Mouse (Mus musculus) stomach, embryonic 14.5 days (tissue): ENCODE results near the gene Actl10. TPM values are rescaled to one million over a fixed set of nuclear protein-coding genes. Genes with fewer than 3 reads are reported as not detected.

Experiments used
- ATAC-seq: fragments of 200-750 bp; cut with Nextera tagmentation; 2 replicates; pipeline ENCODE4 v1.8.0; 2017; ENCODE audit warnings: low read depth, moderate TSS enrichment; ENCODE audit not compliant: insufficient number of reproducible peaks, insufficient read depth, low FRiP score
- H3K27ac ChIP-seq: fragments of 300-500 bp; sonication (generic); 2 replicates; pipeline ENCODE4 v1.5.1; 2014; ENCODE audit warnings: mild to moderate bottlenecking, low read length, moderate library complexity, mixed read lengths
- H3K27me3 ChIP-seq: fragments of 300-500 bp; sonication (generic); 2 replicates; pipeline ENCODE4 v1.6.1; 2014; ENCODE audit warnings: low read length, control low read depth, mixed read lengths; ENCODE audit not compliant: control insufficient read depth, insufficient read depth
- H3K36me3 ChIP-seq: fragments of 300-500 bp; sonication (generic); 2 replicates; pipeline ENCODE4 v1.6.1; 2014; ENCODE audit warnings: mild to moderate bottlenecking, control low read depth, low read length, moderate library complexity, mixed read lengths; ENCODE audit not compliant: control insufficient read depth, insufficient read depth
- H3K4me1 ChIP-seq: fragments of 300-500 bp; sonication (generic); 2 replicates; pipeline ENCODE4 v1.6.1; 2014; ENCODE audit warnings: low read length, control low read depth, mixed read lengths; ENCODE audit not compliant: control insufficient read depth, insufficient read depth
- H3K4me2 ChIP-seq: fragments of 300-500 bp; sonication (generic); replicated peaks from 2 replicates; pipeline ENCODE4 v1.6.1; 2014; ENCODE audit warnings: low read depth, low read length, control low read depth
- H3K4me3 ChIP-seq: fragments of 300-500 bp; sonication (generic); 2 replicates; pipeline ENCODE4 v1.5.1; 2014; ENCODE audit warnings: low read depth, low read length, control low read depth
- H3K9ac ChIP-seq: fragments of 300-500 bp; sonication (generic); replicated peaks from 2 replicates; pipeline ENCODE4 v1.6.1; 2014; ENCODE audit warnings: low read depth, mild to moderate bottlenecking, control low read depth, low read length, moderate library complexity, mixed read lengths
- H3K9me3 ChIP-seq: fragments of 300-500 bp; sonication (generic); 2 replicates; pipeline ENCODE4 v1.6.1; 2016; ENCODE audit warnings: low read depth, low read length, control low read depth; ENCODE audit not compliant: control insufficient read depth
- WGBS: fragments of 180-500 bp; shearing (Covaris S2); extraction: QIAGEN DNeasy Blood & Tissue Kit; methylation state at CpG from one replicate; pipeline ENCODE4 v1.1.7; 2014; 5-methylcytosine and 5-hydroxymethylcytosine counted together
- polyA plus RNA-seq: library from polyadenylated mRNA; unstranded; fragments of >200 nt; fragmentation: Nextera tagmentation; extraction: Ambion mirVana; gene quantifications from 2 replicates; pipeline ENCODE4 v1.2.1, GENCODE M21; 2014

The Actl10 gene
- polyA plus RNA-seq, 1 experiment from 2014 or later, result not detected

GRCm38 (mm10) chr2:154543567-154544347, 7.8 kb upstream of the Actl10 start:
- H3K9me3 ChIP-seq, result no peaks in the 10 kb centered on the region
- H3K27ac ChIP-seq, result peak overlapping the region; percentile 10; the same call in 1 of the 2 replicates
- no peak overlapping the region for H3K9ac ChIP-seq
- no peak overlapping the region for H3K4me3 ChIP-seq
- no peaks in the 10 kb centered on the region for H3K4me1 ChIP-seq
- no peaks in the 10 kb centered on the region for H3K36me3 ChIP-seq
- no peak for ATAC-seq
- no peak overlapping the region for H3K4me2 ChIP-seq
- no peaks in the 10 kb centered on the region for H3K27me3 ChIP-seq
- 82% methylated on average over 9 of the region's 9 CpGs for WGBS

DNA sequence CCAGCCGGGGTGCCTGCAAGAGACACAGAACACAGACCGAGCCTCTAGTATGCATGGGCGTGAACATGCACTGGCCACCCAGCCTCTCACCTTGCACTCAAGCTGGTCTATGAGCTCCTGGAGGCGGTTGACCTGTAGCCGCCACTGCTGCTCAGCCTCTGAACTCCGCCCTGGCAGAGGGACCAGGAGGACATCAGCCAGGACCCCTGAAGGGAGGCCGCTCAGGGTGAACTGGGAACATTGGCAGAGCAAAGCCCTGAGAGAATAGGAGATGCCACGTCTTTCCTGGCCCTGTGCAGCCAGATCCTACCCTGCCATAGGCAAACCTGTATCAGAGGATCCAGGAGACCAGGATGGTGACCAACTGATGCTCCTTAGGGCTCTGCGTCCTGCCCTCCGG, 4.9 kb upstream of the Actl10 start, which contains the start of gene 1700003F12Rik:
Gene 1700003F12Rik (plus strand): TSS at position 375 of the 400 bp plus-strand sequence.
- Histone ChIP-seq H3K27me3 (0 out of 2 replicates have a peak, but pooled peaks cover 8% of the 10 kb centered on the region), H3K27ac (no peak within 1 kb of the TSS), H3K4me1 (peaks cover 10% of the 10 kb centered on the region), H3K4me2 (no peak within 1 kb of the TSS), H3K9me3 (no peaks in the 10 kb centered on the region), H3K4me3 (no peak within 1 kb of the TSS), H3K36me3 (no peaks in the 10 kb centered on the region), H3K9ac (no peak within 1 kb of the TSS)
- WGBS, result 87% methylated on average over 10 of the region's 10 CpGs
- no peak for ATAC-seq

DNA sequence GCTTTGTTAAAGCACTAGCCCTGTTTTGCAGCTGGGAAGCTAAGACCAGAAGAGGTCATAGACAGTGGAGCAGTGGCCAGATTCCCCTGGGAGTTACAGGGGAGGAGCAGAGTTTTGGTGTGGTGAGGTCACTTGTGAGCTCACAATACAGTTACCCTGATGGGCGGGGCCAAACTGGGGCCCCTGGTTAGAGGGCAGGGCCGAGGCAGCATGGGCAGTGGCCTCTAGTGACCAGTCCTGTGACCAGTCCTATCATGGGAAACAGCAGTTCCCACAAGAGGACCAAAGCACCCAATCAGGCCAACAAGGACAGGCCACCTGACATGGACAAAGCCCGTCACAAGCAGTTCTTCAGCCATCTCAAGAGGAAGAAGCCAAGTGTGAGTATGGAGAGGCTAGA, 2.9 kb upstream of the Actl10 start:
- no peak for ATAC-seq
- 53% methylated on average over 3 of the region's 3 CpGs for WGBS

GRCm38 (mm10) chr2:154549127-154549885, 2.3 kb upstream of the Actl10 start:
- WGBS, result 3% methylated on average over 48 of the region's 48 CpGs
- peak; percentile 78 for ATAC-seq
- peak overlapping the region; percentile 92 for H3K4me2 ChIP-seq
- H3K9ac ChIP-seq, result peak overlapping the region; percentile 42; the same call in 1 of the 2 replicates
- no peak overlapping the region for H3K27ac ChIP-seq
- no peaks in the 10 kb centered on the region for H3K36me3 ChIP-seq
- H3K4me3 ChIP-seq, result peak overlapping the region; percentile 36
- H3K9me3 ChIP-seq, result no peaks in the 10 kb centered on the region
- 0 out of 2 replicates have a peak, but pooled peaks cover 12% of the 10 kb centered on the region for H3K27me3 ChIP-seq
- peaks cover 15% of the 10 kb centered on the region for H3K4me1 ChIP-seq

More for the DNA sequence above, 2.9 kb upstream of the Actl10 start:
- peaks cover 15% of the 10 kb centered on the region for H3K4me1 ChIP-seq
- no peak overlapping the region for H3K9ac ChIP-seq
- no peak overlapping the region for H3K4me2 ChIP-seq
- H3K4me3 ChIP-seq, result no peak overlapping the region
- no peak overlapping the region for H3K27ac ChIP-seq
- 0 out of 2 replicates have a peak, but pooled peaks cover 12% of the 10 kb centered on the region for H3K27me3 ChIP-seq
- H3K36me3 ChIP-seq, result no peaks in the 10 kb centered on the region
- H3K9me3 ChIP-seq, result no peaks in the 10 kb centered on the region

- 16% methylated on average over 20 of the region's 20 CpGs for WGBS
- 0 out of 2 replicates have a peak, but pooled peaks cover 12% of the 10 kb centered on the region for H3K27me3 ChIP-seq
- ATAC-seq, result no peak
Observed at GRCm38 (mm10) chr2:154549886-154550189, 1.7 kb upstream of the Actl10 start.

GRCm38 (mm10) chr2:154550937-154551336, 639 bp upstream of the Actl10 start:
- Histone ChIP-seq H3K27ac (no peak overlapping the region), H3K4me1 (peaks cover 15% of the 10 kb centered on the region), H3K27me3 (0 out of 2 replicates have a peak, but pooled peaks cover 12% of the 10 kb centered on the region), H3K36me3 (no peaks in the 10 kb centered on the region), H3K9me3 (no peaks in the 10 kb centered on the region), H3K9ac (no peak overlapping the region), H3K4me3 (no peak overlapping the region), H3K4me2 (no peak overlapping the region)
- 82% methylated on average over 2 of the region's 2 CpGs for WGBS
- ATAC-seq, result no peak

More at GRCm38 (mm10) chr2:154549886-154550189, 1.7 kb upstream of the Actl10 start:
- Histone ChIP-seq H3K9ac (no peak overlapping the region), H3K36me3 (no peaks in the 10 kb centered on the region), H3K4me1 (peaks cover 15% of the 10 kb centered on the region), H3K4me2 (peak overlapping the region; percentile 92), H3K4me3 (peak overlapping the region; percentile 36), H3K9me3 (no peaks in the 10 kb centered on the region), H3K27ac (no peak overlapping the region)

GRCm38 (mm10) chr2:154551927-154552326, 351 bp downstream of the Actl10 start:
- Histone ChIP-seq H3K9ac (no peak overlapping the region), H3K27me3 (0 out of 2 replicates have a peak, but pooled peaks cover 12% of the 10 kb centered on the region), H3K4me2 (peak overlapping the region; percentile 15; the same call in 1 of the 2 replicates), H3K9me3 (no peaks in the 10 kb centered on the region), H3K36me3 (no peaks in the 10 kb centered on the region), H3K27ac (no peak overlapping the region), H3K4me1 (peaks cover 15% of the 10 kb centered on the region), H3K4me3 (no peak overlapping the region)
- WGBS, result 34% methylated on average over 21 of the region's 21 CpGs
- no peak for ATAC-seq

DNA sequence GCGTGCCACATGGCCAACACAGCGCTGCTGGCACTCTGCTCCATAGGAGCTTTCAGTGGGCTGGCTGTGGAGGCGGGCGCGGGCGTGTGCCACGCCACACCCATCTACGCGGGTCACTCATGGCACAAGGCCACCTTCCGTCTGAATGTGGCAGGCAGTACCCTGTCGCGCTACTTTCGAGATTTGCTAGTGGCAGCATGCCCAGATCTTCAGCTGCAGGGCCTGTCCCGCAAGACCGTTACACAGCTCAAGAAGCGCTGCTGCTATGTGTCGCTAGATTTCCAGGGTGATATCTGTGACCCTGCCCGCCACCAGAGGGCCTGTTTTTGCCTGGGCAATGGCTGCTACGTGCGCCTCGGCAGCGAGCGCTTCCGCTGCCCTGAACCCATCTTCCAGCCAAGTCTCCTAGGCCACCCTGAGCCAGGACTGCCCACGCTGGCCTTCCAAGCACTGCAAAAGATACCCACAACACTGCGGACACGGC, 890 bp downstream of the Actl10 start:
- Histone ChIP-seq H3K27ac (no peak overlapping the region), H3K27me3 (0 out of 2 replicates have a peak, but pooled peaks cover 12% of the 10 kb centered on the region), H3K9me3 (no peaks in the 10 kb centered on the region), H3K9ac (no peak overlapping the region), H3K36me3 (no peaks in the 10 kb centered on the region), H3K4me1 (peaks cover 15% of the 10 kb centered on the region), H3K4me3 (no peak overlapping the region), H3K4me2 (peak overlapping the region; percentile 15; the same call in 1 of the 2 replicates)
- WGBS, result 31% methylated on average over 27 of the region's 27 CpGs
- ATAC-seq, result peak; percentile 10
